Comparison of ENCODE assay signal across 23 mouse cellular contexts in the genomic region with DNA sequence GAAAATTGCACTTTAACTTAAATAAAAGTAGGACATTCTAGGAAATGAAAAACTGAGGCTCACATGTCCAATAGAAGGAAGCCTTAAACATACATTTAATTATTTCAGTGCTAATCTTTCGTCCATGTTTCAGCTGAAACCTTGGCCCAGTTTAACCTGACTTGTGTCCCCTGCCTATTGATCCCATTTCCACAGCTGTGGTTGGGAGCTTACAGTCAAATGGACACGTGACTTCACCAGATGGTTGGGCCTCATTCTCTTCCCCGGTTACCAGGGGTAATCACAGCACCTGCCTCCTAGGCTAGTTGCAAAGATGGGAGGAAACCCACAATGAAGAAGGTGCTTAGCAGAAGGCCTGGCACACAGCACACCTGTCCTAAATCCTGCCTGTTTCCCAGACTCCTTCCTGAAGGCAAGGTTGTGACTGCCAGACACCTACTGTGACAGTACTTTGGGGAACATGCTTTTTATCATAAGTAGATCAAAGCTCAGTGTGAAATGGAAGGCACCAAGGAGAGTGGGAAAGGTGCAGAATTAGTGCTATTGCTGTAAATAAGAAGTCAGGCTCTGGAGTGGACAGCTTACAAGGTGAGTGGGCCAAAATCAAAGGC. TPM values are rescaled to one million over a fixed set of nuclear protein-coding genes. Genes with fewer than 3 reads are reported as not detected.
A peak's percentile ranks its signal among the peaks of the same experiment; 100 is the strongest.
DNase-seq lines count a peak whose midpoint lies in the region; ATAC-seq and TF ChIP-seq lines count a peak whose summit lies in the region.
"Had no signal": no experiment of that assay in that cellular context is flagged by ENCODE, and none has a peak within 500 bp of the region (broad histone marks: within the 10 kb centered on the region; RNA-seq: fewer than 3 reads in every experiment).

No protein-coding gene starts in this region.

- H3K4me1 ChIP-seq in liver, postnatal 0 days (ENCODE audit: insufficient read depth) = peaks cover 12% of the 10 kb centered on the region
- H3K4me1 ChIP-seq in forebrain, postnatal 0 days (ENCODE audit: insufficient read depth) = no peaks in the 10 kb centered on the region
- H3K4me1 ChIP-seq: forebrain, embryonic 10.5 days had no signal

- 53% methylated on average over 3 of the region's 3 CpGs for WGBS in liver, postnatal 0 days (ENCODE audit: insufficient replicate concordance)
- WGBS in forebrain, postnatal 0 days = 74% methylated on average over 3 of the region's 3 CpGs

- H3K9me3 ChIP-seq in liver, postnatal 0 days (ENCODE audit: low read length) = no peaks in the 10 kb centered on the region
- H3K9me3 ChIP-seq in forebrain, postnatal 0 days (ENCODE audit: low read length) = no peaks in the 10 kb centered on the region
- H3K9me3 ChIP-seq: forebrain, embryonic 10.5 days; hindbrain, embryonic 12.5 days; limb, embryonic 12.5 days; liver, embryonic 15.5 days; midbrain, embryonic 10.5 days had no signal

- no peaks in the 10 kb centered on the region for H3K27me3 ChIP-seq in liver, postnatal 0 days (ENCODE audit: insufficient read depth, low read length)
- H3K27me3 ChIP-seq in forebrain, postnatal 0 days (ENCODE audit: insufficient read depth, low read length) = no peaks in the 10 kb centered on the region
- H3K27me3 ChIP-seq: hindbrain, embryonic 12.5 days; limb, embryonic 12.5 days had no signal

- ATAC-seq in liver, postnatal 0 days = peak; percentile 73
- ATAC-seq in forebrain, postnatal 0 days = no peak
- ATAC-seq: forebrain, embryonic 16.5 days; lung, postnatal 0 days had no signal

- H3K27ac ChIP-seq in liver, postnatal 0 days (ENCODE audit: low read depth) = no peak overlapping the region
- H3K27ac ChIP-seq in forebrain, postnatal 0 days (ENCODE audit: low read depth, low read length) = no peak overlapping the region
- H3K27ac ChIP-seq: forebrain, embryonic 10.5 days; heart, adult 2 months; hindbrain, embryonic 12.5 days; limb, embryonic 12.5 days; liver, embryonic 15.5 days; macrophage; midbrain, embryonic 10.5 days; stomach, postnatal 0 days had no signal

- H3K36me3 ChIP-seq in liver, postnatal 0 days (replicated peaks; ENCODE audit: insufficient read depth, low read length) = no peaks in the 10 kb centered on the region
- no peaks in the 10 kb centered on the region for H3K36me3 ChIP-seq in forebrain, postnatal 0 days (ENCODE audit: insufficient read depth)
- H3K36me3 ChIP-seq: forebrain, embryonic 10.5 days; hindbrain, embryonic 12.5 days; limb, embryonic 12.5 days; liver, embryonic 15.5 days; midbrain, embryonic 10.5 days had no signal

- no peak for TF ChIP-seq EP300 in liver, postnatal 0 days (IDR thresholded peaks at IDR 0.05; ENCODE audit: low read depth)

- no peak overlapping the region for H3K4me3 ChIP-seq in liver, postnatal 0 days (ENCODE audit: low read depth, low read length)
- no peak overlapping the region for H3K4me3 ChIP-seq in forebrain, postnatal 0 days (ENCODE audit: low read depth, low read length)
- H3K4me3 ChIP-seq: forebrain, embryonic 10.5 days; heart, adult 2 months; hindbrain, embryonic 12.5 days; limb, embryonic 12.5 days; liver, embryonic 15.5 days; midbrain, embryonic 10.5 days had no signal

- peak; percentile 51 for DNase-seq in cerebellum, adult 11-12 months
- no peak for DNase-seq in cerebellum, postnatal 4 days (ENCODE audit: low spot score in 2 of 2)
- DNase-seq in liver, postnatal 0 days = no peak
- DNase-seq in liver = no peak
- peak; percentile 21 to 42 for DNase-seq in cerebellum, postnatal 14 days
- no peak for DNase-seq in forebrain, postnatal 0 days
- no peak for DNase-seq in left cerebral cortex, adult 11 months (ENCODE audit: low spot score)
- no peak for DNase-seq in right cerebral cortex, postnatal 10 days (ENCODE audit: low spot score in 2 of 2)
- DNase-seq: adrenal gland, postnatal 14 days; gastrocnemius, postnatal 14 days; heart, adult 2 months; kidney, adult 8-10 months; kidney, postnatal 14 days; thymus, adult 2 months had no signal

- peak overlapping the region; percentile 48 for H3K4me2 ChIP-seq in liver, postnatal 0 days (ENCODE audit: low read depth, low read length)
- no peak overlapping the region for H3K4me2 ChIP-seq in forebrain, postnatal 0 days (ENCODE audit: low read depth)
- H3K4me2 ChIP-seq: hindbrain, embryonic 12.5 days; limb, embryonic 12.5 days had no signal

- TF ChIP-seq CTCF in liver, postnatal 0 days (IDR thresholded peaks at IDR 0.05; ENCODE audit: low read depth) = no peak
- no peak for TF ChIP-seq CTCF in forebrain, postnatal 0 days (IDR thresholded peaks at IDR 0.05; ENCODE audit: low read depth)

- no peak overlapping the region for H3K9ac ChIP-seq in liver, postnatal 0 days (replicated peaks)
- H3K9ac ChIP-seq in forebrain, postnatal 0 days = no peak overlapping the region
- H3K9ac ChIP-seq: hindbrain, embryonic 12.5 days; limb, embryonic 12.5 days; liver, embryonic 15.5 days had no signal

RNA-seq across cellular contexts. Expression of a gene that starts 52.4 kb away (rescaled TPM):
- polyA plus RNA-seq in liver, postnatal 0 days (2015; fragmentation: Nextera tagmentation; extraction: Ambion mirVana) = 49.5 and 65.0 TPM in 2 replicates
- total RNA-seq in forebrain, postnatal 0 days (2014; rRNA removed) = 4.8 and 7.9 TPM in 2 replicates
- polyA plus RNA-seq in forebrain, postnatal 0 days (2015; fragmentation: Nextera tagmentation; extraction: Ambion mirVana) = 6.9 and 7.8 TPM in 2 replicates

Comparison
In these comparisons a context has a peak if more than half of its experiments do, and no peak if none do; other contexts are left out.
1. DNase-seq: peak in cerebellum, adult 11-12 months (single experiment) and cerebellum, postnatal 14 days (2 of 2); none in cerebellum, postnatal 4 days (0 of 2), liver, postnatal 0 days (single experiment), liver (single experiment), forebrain, postnatal 0 days (single experiment), left cerebral cortex, adult 11 months (single experiment) and right cerebral cortex, postnatal 10 days (0 of 2).